Mouse (Mus musculus): ENCODE measurements around the gene Gjc2.
"Not testable (repeated sequence)": the region's sequence is repeated elsewhere in the genome, so short reads cannot be mapped to it uniquely, and the experiment has no call there.

Gjc2 gene

DNA sequence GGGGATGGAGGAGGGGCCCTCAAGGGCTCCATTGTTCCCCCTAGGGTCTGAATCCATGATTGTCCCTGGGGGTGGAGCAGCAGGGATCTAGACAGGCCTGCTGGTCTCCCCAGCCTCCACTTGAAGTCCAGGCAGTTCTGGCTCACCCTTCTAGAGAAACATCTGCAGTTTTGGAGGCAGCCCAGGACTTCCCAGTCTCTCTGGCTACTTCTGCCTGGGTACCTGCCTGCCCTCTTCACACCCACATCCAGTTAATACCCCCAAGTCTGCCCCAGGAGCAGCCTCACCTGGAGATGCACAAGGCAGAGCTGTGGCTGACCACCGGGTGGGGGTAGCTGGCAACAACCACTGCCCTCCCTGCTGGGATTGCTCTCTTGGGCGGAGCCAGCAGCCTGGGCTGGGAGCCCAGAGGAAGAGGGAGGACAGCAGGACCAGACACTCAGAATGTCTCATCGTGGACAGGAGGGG lies at the start of gene Gjc2:
Gene Gjc2 (minus strand): TSS at position 350 of the 468 bp plus-strand sequence.
- peak; percentile 65 for DNase-seq (ENCODE audit: extremely low read depth, insufficient read length, low spot score)

DNA sequence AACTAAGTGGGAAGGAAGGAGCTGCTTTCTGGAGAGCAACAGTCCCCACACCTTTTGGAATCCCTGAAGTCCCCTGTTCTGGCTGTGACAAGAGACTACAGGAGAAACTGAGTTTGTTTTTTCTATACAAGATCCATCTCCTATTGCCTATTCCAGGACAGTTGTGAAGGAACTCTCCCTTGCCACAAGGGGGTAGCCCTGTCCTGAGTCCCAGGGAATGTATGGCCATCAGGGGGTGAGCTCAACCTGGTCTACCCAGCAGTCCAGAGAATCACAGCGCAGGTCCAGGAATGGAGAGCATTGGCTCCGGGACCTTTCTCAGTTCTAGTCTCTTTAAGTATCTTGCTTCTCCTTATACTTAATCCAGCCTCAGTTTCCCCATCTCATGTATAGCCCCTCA lies 49.8 kb upstream of the Gjc2 start:
- no peak for DNase-seq (ENCODE audit: extremely low read depth, insufficient read length, low spot score)

DNA sequence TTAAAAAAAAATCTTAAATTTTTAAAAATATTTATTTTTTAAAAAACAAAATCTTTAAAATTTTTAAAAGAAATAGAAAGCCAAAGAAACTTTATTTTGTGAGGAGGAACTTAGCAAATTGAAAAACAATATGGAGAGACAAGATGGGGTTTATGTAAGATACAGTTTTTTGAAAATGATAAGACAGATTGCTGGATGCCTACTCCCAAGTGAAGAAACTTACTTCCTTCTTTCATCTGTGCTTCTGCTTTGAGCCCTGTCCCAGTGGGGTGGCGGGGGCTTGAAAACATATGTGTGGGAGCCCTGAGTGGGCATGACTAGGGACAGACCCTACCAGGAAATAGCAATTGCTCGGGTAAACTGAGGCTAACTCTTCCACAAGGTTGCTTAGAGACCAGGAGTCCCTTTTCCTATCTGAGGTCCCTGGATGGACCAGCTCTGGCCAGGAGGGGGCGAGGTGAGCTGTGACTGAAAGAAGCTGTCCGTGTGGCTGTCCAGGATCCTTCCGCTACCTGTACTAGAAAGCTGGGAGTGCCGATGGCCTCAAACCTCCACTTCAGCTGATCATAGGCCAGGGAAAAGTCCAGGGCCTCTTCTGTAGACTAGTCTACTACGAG lies 47.2 kb upstream of the Gjc2 start:
- DNase-seq (ENCODE audit: extremely low read depth, insufficient read length, low spot score) = peak; percentile 32

DNA sequence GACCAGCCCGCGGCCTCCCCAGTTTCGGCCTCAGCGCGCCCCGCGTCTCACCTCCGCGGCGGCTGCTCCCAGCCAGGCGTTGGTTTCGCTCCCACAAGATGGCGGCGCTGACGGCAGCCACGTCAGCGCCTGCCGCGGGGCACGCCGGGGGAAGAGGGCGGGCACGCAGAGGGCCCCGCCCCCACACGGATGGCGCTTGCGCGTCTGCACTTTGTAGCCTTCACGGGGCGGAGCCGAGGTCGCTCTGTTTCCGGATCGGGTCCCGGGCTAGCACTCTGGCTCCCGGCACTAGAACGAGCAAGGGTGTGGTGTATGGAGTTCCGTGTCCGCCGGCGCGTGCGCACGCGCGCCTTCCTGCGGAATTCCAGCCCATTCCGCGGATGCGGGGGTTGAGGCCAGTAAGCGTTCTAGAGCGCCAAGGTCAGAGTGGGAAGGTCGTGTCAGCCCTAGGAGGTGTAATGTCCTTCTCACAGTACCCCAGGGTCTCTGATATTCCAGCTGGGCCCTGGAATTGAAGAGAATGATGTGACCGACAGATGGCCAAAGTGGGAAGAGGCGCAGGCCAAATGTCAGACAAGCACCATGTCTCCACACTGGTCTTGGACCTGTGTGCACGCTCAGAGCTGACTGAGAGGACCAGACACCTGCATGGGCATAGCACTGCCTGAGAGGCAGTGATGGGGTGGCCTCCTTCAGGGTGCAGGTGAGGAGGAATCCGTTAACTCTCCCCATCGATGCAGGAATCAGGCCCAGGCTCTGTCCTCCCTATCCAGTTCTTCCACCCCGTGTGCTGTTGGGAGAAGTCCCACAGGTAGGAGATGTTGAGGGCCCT lies 45.3 kb upstream of the Gjc2 start, which contains the start of gene Arf1:
Gene Arf1 (minus strand): TSS at position 149 of the 832 bp plus-strand sequence.
- DNase-seq (ENCODE audit: extremely low read depth, insufficient read length, low spot score) = peak; percentile 99

DNA sequence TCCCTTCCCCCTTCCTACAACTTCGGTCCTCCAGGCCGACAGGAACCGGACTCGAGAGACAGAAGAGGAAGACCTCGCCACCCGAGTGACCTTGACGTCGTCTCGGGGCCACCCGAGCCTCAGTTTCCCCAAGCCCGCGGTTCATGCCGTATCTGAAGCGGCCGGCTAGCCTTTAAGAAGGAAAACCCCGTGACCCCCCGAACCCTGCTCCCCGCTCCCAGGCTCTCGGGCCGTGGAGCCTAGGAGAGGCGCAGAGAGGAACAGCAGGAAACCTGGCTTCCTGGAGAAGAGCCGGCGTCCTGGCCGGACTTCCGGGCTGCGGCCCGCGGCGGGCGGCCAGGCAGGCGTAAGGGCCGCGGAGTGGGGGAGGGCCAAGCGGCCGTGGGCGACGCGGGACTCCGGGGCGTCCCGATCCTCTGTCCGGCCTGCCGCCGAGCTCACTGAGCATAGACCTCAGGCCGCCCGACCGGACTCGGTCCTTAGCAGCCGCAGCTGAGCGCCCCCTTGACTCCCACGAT lies 44.6 kb upstream of the Gjc2 start:
- DNase-seq (ENCODE audit: extremely low read depth, insufficient read length, low spot score) = no peak

DNA sequence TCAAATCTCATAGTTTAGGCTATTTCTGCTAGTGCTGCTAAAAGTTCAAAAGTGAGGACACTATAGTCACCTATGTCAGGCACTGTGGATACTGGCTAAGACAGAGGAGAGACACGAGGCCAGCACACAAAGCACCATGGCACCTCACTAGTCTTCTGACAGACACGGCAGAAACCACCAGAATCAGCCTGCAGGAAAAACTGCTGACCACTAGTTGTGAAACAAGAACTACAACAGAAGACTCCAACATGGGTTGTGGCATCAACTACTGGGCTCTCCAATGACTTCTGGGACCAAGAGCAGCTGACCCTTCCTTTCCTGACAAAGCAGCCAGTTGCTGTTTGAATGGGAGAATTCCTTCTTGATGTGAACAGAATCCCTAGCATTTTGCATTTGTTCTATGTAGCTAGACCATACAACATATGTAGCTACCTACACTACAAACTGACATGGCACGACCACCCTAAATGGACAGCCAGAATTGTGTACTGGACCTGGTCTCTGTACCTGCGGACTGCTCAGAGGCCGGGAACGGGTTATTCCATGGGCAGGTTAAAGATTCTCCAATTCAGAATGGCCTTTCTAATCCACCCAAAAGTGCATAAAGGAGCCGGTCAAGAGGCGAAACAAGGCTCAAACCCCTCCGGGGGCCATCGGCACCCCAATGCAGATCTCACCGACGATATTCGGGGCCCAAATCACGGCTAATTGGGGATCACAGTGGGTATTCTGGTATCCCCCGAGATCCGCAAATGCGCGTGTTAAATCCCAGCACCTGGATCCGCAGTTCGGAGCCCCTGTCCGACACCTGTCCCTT lies 44.0 kb upstream of the Gjc2 start:
- peak; percentile 18 for DNase-seq (ENCODE audit: extremely low read depth, insufficient read length, low spot score)

DNA sequence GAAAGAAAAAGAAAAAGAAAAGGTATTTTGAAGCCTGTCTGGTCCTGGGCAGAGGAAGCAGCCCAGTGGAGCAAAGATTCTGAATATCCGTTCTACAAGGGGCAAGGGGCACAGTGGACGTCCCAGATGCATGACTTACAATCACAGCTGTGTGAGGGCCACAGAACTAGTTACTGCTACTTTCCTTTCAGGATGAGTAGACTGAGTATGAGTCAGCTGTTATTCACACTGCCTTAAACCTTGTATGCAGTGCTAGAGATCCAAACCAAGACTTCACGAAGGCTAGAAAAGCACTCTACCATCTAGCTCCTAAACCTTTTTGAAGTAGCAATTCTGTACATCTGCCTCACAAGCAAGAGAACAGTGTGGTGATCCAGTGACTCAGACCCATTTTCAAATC lies 43.2 kb upstream of the Gjc2 start:
- peak; percentile 36 for DNase-seq (ENCODE audit: extremely low read depth, insufficient read length, low spot score)

DNA sequence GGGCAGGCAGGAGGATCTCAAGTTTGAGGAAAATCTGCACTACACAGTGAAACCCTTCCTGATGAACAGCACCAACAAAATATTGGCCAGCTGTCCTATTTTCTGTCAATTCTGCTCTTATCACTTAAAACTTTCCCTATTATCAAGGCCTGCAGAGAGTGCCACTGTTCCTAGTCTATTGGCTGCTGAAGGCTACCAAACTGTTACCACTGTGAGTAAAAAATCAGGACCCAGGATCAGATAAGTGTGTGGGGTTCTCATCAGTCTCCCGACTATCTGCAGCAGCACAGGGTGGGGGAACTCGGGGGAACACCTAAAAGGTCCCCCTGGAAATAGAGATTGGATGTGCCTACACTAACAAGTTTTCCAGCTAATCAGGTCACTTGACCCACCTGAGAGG lies 42.2 kb upstream of the Gjc2 start:
- no peak for DNase-seq (ENCODE audit: extremely low read depth, insufficient read length, low spot score)

DNA sequence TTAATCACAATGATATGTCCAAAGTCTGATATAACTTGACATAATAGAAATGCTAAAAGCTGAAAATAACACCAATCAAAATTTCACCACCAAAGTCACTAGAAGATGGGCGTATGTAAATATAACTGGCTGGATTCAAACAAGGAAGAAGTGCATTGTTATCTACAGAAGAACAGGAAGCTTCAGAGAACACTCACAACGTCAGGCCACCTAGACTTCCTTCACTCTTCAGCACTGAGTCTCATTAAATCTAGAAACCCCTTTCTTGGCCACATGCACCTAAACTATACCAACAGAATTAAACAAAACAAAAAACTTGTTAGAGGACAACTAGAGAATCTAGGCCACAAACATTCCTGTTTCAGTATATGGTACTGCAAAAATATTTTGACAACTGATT lies 41.5 kb upstream of the Gjc2 start:
- DNase-seq (ENCODE audit: extremely low read depth, insufficient read length, low spot score) = no peak

DNA sequence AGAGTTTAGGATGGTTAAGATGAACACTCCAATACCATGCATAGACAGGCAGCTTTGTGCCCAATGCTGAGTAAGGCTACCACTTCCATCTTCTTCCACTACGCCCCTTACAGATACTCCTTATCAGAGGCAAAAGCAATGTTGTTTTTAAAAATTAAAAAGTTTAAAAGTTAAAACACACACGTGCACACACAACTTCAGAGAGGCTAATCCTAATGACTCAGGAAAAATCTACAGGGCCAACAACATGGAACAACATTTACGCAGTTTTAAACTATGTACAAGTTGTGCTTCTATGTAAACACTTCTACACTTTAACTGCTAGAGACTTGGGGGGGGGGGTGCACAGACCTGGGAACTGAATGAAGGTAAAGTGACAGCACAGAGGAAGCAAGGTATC lies 41.0 kb upstream of the Gjc2 start:
- DNase-seq (ENCODE audit: extremely low read depth, insufficient read length, low spot score) = no peak

DNA sequence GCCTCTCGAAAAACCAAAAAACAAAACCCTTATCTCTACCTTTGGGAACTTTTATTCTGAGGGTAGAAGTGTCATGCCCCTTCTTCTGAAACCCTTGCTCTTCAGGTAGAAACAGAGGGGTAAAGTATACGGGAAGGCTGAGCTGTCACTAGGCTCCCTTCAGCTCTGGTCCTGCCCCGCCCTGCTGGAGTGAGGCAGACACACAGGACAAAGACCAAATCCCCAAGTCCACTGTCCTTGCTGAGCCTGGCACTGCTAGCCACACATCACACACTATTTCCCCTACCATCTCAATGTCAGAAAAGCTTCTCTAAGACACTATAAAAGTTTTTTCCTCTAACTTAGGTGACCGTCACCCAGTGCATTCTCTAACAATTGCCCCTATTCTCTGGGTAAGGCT lies 39.3 kb upstream of the Gjc2 start:
- no peak for DNase-seq (ENCODE audit: extremely low read depth, insufficient read length, low spot score)

DNA sequence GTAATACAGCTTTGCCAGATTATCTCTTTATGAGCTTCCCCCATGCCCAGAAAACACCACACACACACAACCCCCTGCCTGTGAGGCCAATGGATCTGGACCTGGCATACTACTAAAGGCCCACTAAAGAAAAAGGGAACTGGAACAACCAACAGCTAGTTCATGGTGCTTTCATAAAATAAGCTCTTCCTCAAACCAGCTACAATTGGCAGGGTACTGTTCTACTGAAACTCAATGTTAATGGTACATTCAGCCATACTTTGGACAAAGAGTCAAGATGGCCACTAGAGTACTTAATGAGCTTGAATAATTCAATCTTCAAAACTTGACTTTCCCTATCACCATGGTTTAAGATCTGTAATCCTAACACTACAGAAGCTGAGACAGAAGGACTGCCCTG lies 38.6 kb upstream of the Gjc2 start:
- DNase-seq (ENCODE audit: extremely low read depth, insufficient read length, low spot score) = no peak

DNA sequence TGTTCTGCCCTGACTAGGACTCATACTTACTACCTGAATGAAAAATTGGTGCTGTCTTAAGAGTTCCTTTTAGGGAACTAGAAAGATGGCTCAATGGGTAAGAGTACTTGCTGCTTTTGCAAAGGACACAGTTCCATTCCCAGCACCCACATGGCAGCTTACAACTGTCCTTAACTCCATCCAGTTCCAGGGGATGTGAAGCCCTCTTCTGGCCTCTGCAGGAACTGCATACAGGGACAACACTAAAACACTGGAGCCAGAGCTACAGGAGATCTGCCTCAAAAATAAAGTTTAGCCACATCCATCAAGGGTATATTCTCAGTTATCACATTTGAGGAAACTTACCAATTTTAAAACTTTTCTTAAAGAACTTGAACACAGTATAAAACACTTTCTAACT lies 36.1 kb upstream of the Gjc2 start:
- DNase-seq (ENCODE audit: extremely low read depth, insufficient read length, low spot score) = no peak

DNA sequence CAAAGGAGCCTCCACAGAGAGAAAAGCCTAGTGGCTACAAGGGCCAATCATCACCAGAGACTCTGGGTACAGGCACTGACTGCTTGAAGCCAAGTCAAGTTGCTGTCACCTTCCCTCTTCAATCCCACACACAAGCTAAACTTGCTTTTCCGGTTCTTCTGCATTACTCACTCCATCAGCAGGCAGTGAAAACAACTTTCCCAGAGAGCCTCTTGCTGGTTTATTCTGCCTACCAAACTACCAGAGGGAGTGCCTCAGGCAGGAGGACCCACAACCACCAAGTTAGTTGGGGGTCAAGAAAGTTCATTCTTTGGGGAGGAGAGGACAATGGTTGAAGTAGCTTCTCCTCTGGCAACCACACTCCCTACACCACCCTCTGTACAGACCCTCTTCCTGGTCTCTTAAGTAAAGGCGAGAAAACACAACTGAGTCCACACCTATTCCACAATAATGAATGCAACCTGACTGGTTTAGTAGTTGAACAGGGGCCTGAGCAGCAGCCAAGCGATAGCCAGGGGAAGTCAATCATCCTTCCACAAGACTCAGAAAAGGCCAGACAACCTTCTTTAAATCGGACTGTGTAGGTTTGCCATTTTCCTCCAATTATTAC lies 35.5 kb upstream of the Gjc2 start:
- DNase-seq (ENCODE audit: extremely low read depth, insufficient read length, low spot score) = no peak

DNA sequence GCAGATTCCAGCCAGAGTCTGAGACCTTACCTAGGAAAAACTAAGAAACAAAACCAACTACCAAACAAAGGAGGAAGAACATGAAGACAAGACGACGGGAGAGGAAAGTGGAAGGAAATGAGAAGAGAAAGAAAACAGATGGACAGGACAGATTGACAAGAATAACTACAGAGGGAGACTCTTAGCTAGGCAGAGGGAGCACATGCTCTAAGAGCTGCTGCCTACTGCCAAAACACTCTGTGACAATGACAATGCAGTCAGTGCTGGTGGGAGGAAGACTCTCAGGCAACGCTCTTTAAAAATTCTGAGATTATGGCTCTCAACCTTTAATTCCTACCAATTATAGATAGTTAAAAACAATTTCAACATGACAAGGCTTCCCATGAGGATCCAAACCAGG lies 33.9 kb upstream of the Gjc2 start:
- no peak for DNase-seq (ENCODE audit: extremely low read depth, insufficient read length, low spot score)

DNA sequence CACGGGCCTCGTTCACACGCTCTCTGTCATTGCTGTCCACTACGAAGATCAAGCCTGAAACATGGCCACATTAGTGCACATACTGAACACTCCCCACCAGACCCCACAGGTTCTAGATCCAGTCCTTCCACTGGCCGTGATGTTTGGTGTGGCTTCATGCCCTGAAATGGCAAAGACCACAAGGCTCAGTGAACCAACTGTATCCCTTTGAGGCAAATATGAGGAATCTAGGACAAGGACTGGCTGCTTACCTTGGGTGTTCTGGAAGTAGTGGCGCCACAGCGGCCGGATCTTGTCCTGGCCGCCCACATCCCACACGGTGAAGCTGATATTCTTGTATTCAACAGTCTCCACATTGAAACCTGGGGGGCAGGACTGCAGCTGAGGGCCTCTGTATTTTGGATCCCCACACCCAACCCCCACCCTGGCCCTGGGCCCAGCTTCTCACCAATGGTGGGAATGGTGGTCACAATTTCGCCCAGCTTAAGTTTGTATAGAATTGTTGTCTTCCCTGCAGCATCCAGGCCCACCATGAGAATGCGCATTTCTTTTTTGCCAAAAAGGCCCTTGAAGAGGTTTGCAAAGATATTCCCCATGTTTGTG lies 30.0 kb upstream of the Gjc2 start:
- no peak for DNase-seq (ENCODE audit: extremely low read depth, insufficient read length, low spot score)

DNA sequence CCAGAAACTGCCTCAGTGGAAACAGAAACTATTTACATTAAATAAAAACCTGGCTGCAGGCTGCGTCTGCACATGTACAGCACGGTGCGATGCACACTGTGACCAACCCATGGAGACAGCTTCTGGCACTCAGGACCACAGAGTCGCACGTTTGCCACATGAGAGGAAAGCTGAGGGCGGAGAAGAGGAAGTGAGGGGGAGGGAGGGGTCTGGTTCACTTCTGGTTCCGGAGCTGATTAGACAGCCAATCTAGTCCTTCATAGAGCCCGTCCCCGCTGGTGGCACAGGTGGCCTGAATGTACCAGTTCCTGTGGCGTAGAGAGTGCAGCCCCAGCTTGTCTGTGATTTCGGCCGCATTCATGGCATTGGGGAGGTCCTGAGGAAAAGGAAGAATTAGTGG lies 29.3 kb upstream of the Gjc2 start:
- not testable (repeated sequence) for DNase-seq (ENCODE audit: extremely low read depth, insufficient read length, low spot score)

DNA sequence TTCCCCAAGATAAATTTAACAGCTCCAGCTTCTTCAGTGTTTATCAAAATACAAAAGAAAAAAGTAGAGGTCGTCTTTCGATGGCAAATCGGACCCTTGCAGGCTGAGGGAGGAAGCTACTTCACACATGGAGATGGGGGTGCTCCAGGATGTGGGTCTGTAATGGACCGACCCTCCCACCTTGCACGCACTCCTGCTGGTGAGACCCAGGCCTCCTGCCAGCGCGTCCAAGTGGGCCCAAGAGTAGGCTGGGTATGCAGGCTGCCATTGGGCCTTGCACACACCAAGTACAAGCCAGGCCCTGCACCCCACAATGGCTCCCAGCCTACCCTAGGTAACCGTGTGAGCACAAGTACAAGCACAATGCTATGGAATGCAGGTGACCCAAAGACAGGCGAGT lies 28.5 kb upstream of the Gjc2 start:
- not testable (repeated sequence) for DNase-seq (ENCODE audit: extremely low read depth, insufficient read length, low spot score)

DNA sequence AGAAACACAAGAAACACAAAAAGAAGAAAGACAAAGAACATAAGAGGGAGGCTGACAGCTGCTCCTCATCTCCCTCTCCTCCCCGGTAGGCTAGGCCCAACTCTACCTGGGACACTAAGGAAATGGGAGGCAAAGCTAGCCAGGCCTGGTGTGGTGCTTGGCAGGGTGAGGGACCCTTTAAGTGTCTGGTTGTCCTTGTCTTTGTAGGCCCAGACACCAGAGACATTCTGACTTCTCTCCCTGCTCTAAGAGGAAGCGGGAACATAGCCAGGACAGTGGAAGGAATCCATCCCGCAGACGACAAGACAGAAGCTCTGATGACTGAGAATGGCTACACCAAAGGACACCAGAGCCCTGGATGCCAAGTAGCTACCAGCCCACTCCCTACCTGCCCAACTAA lies 27.0 kb upstream of the Gjc2 start:
- DNase-seq (ENCODE audit: extremely low read depth, insufficient read length, low spot score) = no peak

DNA sequence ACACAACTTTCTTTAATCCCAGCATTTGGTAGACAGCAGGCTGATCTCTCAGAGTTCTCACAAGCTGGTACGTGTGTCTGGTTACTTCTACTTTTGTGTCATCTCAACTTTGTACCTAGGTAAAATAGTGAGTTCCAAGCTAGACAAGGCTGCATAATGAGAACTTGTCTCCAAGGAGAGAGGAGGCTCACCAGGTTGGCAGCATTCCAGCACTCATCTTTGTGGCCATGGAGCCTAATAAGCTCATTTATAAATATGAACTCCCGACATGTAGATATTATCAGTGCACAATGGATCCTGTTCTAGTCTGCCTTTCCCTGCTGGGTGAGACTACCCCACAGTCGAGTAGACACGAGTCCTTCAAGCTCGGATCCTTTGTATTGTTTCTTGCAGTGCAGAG lies 26.6 kb upstream of the Gjc2 start:
- no peak for DNase-seq (ENCODE audit: extremely low read depth, insufficient read length, low spot score)
